ENCODE assay signal across 21 mouse cellular contexts in the genomic region with DNA sequence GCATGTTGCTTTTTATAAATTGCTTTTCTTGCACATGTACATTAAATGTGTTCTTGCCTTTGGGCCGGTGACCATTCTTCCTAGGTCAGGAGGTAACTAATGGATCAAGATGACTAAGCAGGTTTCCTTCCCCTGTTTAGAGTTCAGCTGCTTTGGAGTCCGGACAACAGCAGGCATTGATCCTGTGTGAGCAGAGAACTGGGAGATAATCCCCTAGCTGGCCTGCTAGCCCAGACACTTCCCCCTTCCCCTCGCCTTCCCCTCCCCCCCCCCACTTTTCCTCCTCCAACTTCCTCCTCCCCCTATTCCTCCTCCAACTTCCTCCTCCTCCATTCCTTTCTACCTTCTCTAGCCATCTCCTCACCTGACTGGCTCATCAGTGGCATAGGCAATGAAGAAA.
A peak's percentile ranks its signal among the peaks of the same experiment; 100 is the strongest.
DNase-seq lines count a peak whose midpoint lies in the region; ATAC-seq and TF ChIP-seq lines count a peak whose summit lies in the region.
"Had no signal": no experiment of that assay in that cellular context is flagged by ENCODE, and none has a peak within 500 bp of the region (broad histone marks: within the 10 kb centered on the region; RNA-seq: fewer than 3 reads in every experiment).

No protein-coding gene starts in this region.

- H3K4me1 ChIP-seq in hindbrain, embryonic 11.5 days (replicated peaks; ENCODE audit: control insufficient read depth, insufficient read depth, low read length), result peaks cover 10% of the 10 kb centered on the region
- H3K4me1 ChIP-seq in hindbrain, embryonic 13.5 days (replicated peaks), result peaks cover 60% of the 10 kb centered on the region
- H3K4me1 ChIP-seq in midbrain, embryonic 10.5 days, result peaks cover 79% of the 10 kb centered on the region
- H3K4me1 ChIP-seq in midbrain, postnatal 0 days (ENCODE audit: insufficient read depth, low read length), result peaks cover 22% of the 10 kb centered on the region
- peaks cover 30% of the 10 kb centered on the region for H3K4me1 ChIP-seq in kidney, embryonic 14.5 days (ENCODE audit: control insufficient read depth, insufficient read depth, low read length)
- H3K4me1 ChIP-seq: liver, embryonic 13.5 days had no signal

- no peak for TF ChIP-seq CTCF in midbrain, postnatal 0 days (IDR thresholded peaks at IDR 0.05)

- ATAC-seq in hindbrain, embryonic 11.5 days (ENCODE audit: low FRiP score), result 0 out of 2 replicates have a peak, but pooled peaks have one; percentile 3
- ATAC-seq in hindbrain, embryonic 13.5 days (ENCODE audit: low FRiP score), result no peak
- ATAC-seq in midbrain, postnatal 0 days (ENCODE audit: low FRiP score), result no peak
- no peak for ATAC-seq in kidney, embryonic 14.5 days (ENCODE audit: low FRiP score, low TSS enrichment)
- ATAC-seq: activated CD4-positive, CD25-positive, alpha-beta regulatory T cell, adult 4 months had no signal

- WGBS in hindbrain, embryonic 11.5 days, result 39% methylated on average over 3 of the region's 3 CpGs
- WGBS in hindbrain, embryonic 13.5 days, result 49% methylated on average over 3 of the region's 3 CpGs
- 10% methylated on average over 3 of the region's 3 CpGs for WGBS in midbrain, embryonic 10.5 days
- 11% methylated on average over 3 of the region's 3 CpGs for WGBS in midbrain, postnatal 0 days
- WGBS in kidney, embryonic 14.5 days, result 17% methylated on average over 3 of the region's 3 CpGs

- no peak overlapping the region for H3K9ac ChIP-seq in hindbrain, embryonic 11.5 days (ENCODE audit: low read depth, low read length)
- no peak overlapping the region for H3K9ac ChIP-seq in hindbrain, embryonic 13.5 days
- no peak overlapping the region for H3K9ac ChIP-seq in midbrain, postnatal 0 days (replicated peaks; ENCODE audit: low read length, poor library complexity, severe bottlenecking)
- no peak overlapping the region for H3K9ac ChIP-seq in kidney, embryonic 14.5 days (ENCODE audit: low read depth, low read length)
- H3K9ac ChIP-seq: embryonic facial prominence, embryonic 15.5 days; heart, embryonic 15.5 days; liver, embryonic 13.5 days; lung, embryonic 14.5 days had no signal

- H3K27ac ChIP-seq in hindbrain, embryonic 11.5 days (ENCODE audit: low read depth, low read length), result no peak overlapping the region
- H3K27ac ChIP-seq in hindbrain, embryonic 13.5 days, result no peak overlapping the region
- H3K27ac ChIP-seq in midbrain, embryonic 10.5 days (replicated peaks), result peak overlapping the region; percentile 82
- H3K27ac ChIP-seq in midbrain, postnatal 0 days (ENCODE audit: low read depth, low read length), result peak overlapping the region; percentile 38; the same call in 1 of the 2 replicates
- no peak overlapping the region for H3K27ac ChIP-seq in kidney, embryonic 14.5 days (ENCODE audit: low read depth, low read length)
- H3K27ac ChIP-seq: embryonic facial prominence, embryonic 15.5 days; heart, adult 2 months; heart, embryonic 15.5 days; left cerebral cortex, adult 2 months; liver, embryonic 13.5 days had no signal

- no peak overlapping the region for H3K4me3 ChIP-seq in hindbrain, embryonic 11.5 days (ENCODE audit: low read depth, low read length)
- no peak overlapping the region for H3K4me3 ChIP-seq in hindbrain, embryonic 13.5 days
- H3K4me3 ChIP-seq in midbrain, embryonic 10.5 days, result peak overlapping the region; percentile 11; the same call in 1 of the 2 replicates
- no peak overlapping the region for H3K4me3 ChIP-seq in midbrain, postnatal 0 days (ENCODE audit: low read depth, low read length)
- H3K4me3 ChIP-seq in kidney, embryonic 14.5 days (ENCODE audit: low read length), result no peak overlapping the region
- H3K4me3 ChIP-seq: embryonic facial prominence, embryonic 15.5 days; heart, adult 2 months; heart, embryonic 15.5 days; left cerebral cortex, adult 2 months; liver, embryonic 13.5 days had no signal

- H3K4me2 ChIP-seq in hindbrain, embryonic 11.5 days (replicated peaks; ENCODE audit: low read depth, low read length), result no peak overlapping the region
- no peak overlapping the region for H3K4me2 ChIP-seq in hindbrain, embryonic 13.5 days
- H3K4me2 ChIP-seq in midbrain, postnatal 0 days (ENCODE audit: low read depth, low read length, poor library complexity, severe bottlenecking), result no peak overlapping the region
- H3K4me2 ChIP-seq in kidney, embryonic 14.5 days (replicated peaks; ENCODE audit: low read depth, low read length), result no peak overlapping the region
- H3K4me2 ChIP-seq: embryonic facial prominence, embryonic 15.5 days; heart, embryonic 15.5 days; liver, embryonic 13.5 days; lung, embryonic 14.5 days had no signal

- no peaks in the 10 kb centered on the region for H3K9me3 ChIP-seq in hindbrain, embryonic 11.5 days (ENCODE audit: control insufficient read depth, low read length)
- no peaks in the 10 kb centered on the region for H3K9me3 ChIP-seq in hindbrain, embryonic 13.5 days
- H3K9me3 ChIP-seq in midbrain, embryonic 10.5 days (replicated peaks), result no peaks in the 10 kb centered on the region
- H3K9me3 ChIP-seq in midbrain, postnatal 0 days (ENCODE audit: low read length), result no peaks in the 10 kb centered on the region
- no peaks in the 10 kb centered on the region for H3K9me3 ChIP-seq in kidney, embryonic 14.5 days (ENCODE audit: control insufficient read depth, low read length)
- H3K9me3 ChIP-seq: embryonic facial prominence, embryonic 15.5 days; heart, embryonic 15.5 days; liver, embryonic 13.5 days had no signal

- H3K27me3 ChIP-seq in hindbrain, embryonic 11.5 days (ENCODE audit: control insufficient read depth, insufficient read depth, low read length), result no peaks in the 10 kb centered on the region
- H3K27me3 ChIP-seq in hindbrain, embryonic 13.5 days, result no peaks in the 10 kb centered on the region
- H3K27me3 ChIP-seq in midbrain, embryonic 10.5 days (ENCODE audit: low read depth, poor library complexity, severe bottlenecking), result no peaks in the 10 kb centered on the region
- H3K27me3 ChIP-seq in midbrain, postnatal 0 days (ENCODE audit: insufficient read depth, low read length), result no peaks in the 10 kb centered on the region
- no peaks in the 10 kb centered on the region for H3K27me3 ChIP-seq in kidney, embryonic 14.5 days (ENCODE audit: control insufficient read depth, insufficient read depth, low read length)
- H3K27me3 ChIP-seq: embryonic facial prominence, embryonic 15.5 days; heart, embryonic 15.5 days had no signal

- no peak for DNase-seq in hindbrain, embryonic 11.5 days (ENCODE audit: low spot score)
- peak; percentile 35 for DNase-seq in ZHBTc4 (ENCODE audit: low read depth, low spot score)
- DNase-seq in midbrain, embryonic 10.5 days (ENCODE audit: low spot score), result peak; percentile 53
- no peak for DNase-seq in midbrain, postnatal 0 days (ENCODE audit: low spot score)
- no peak for DNase-seq in left cerebral cortex, adult 18-20 months (ENCODE audit: low spot score in 2 of 2)
- DNase-seq: adrenal gland, postnatal 25 days; cerebellum, adult 11-12 months; cerebellum, postnatal 25 days; gastrocnemius, postnatal 25 days; heart, adult 2 months; kidney, postnatal 14 days; liver, embryonic 13.5 days; lung, embryonic 14.5 days; lung, postnatal 4 days; thymus, postnatal 36 days had no signal

- H3K36me3 ChIP-seq in hindbrain, embryonic 11.5 days (ENCODE audit: control insufficient read depth, insufficient read depth, low read length), result no peaks in the 10 kb centered on the region
- no peaks in the 10 kb centered on the region for H3K36me3 ChIP-seq in hindbrain, embryonic 13.5 days
- H3K36me3 ChIP-seq in midbrain, embryonic 10.5 days, result peaks cover 12% of the 10 kb centered on the region; the same call in 1 of the 2 replicates
- no peaks in the 10 kb centered on the region for H3K36me3 ChIP-seq in midbrain, postnatal 0 days (ENCODE audit: insufficient read depth, low read length)
- no peaks in the 10 kb centered on the region for H3K36me3 ChIP-seq in kidney, embryonic 14.5 days (ENCODE audit: control insufficient read depth, insufficient read depth, low read length)
- H3K36me3 ChIP-seq: embryonic facial prominence, embryonic 15.5 days; heart, embryonic 15.5 days; liver, embryonic 13.5 days had no signal

Comparison
In these comparisons a context has a peak if more than half of its experiments do, and no peak if none do; other contexts are left out.
1. DNase-seq: peak in ZHBTc4 (single experiment) and midbrain, embryonic 10.5 days (single experiment); none in hindbrain, embryonic 11.5 days (single experiment), midbrain, postnatal 0 days (single experiment) and left cerebral cortex, adult 18-20 months (0 of 2).
2. H3K27ac ChIP-seq: peak in midbrain, embryonic 10.5 days (single experiment) and midbrain, postnatal 0 days (single experiment); none in hindbrain, embryonic 11.5 days (single experiment), hindbrain, embryonic 13.5 days (single experiment) and kidney, embryonic 14.5 days (single experiment).